Mouse (Mus musculus): Measurements from ENCODE around the gene Zfp553. TPM values are rescaled to one million over a fixed set of nuclear protein-coding genes. Genes with fewer than 3 reads are reported as not detected.

Zfp553 gene
- total and polyA plus RNA-seq, 3 experiments: 9.8 to 17.4 (median 15.0) TPM

DNA sequence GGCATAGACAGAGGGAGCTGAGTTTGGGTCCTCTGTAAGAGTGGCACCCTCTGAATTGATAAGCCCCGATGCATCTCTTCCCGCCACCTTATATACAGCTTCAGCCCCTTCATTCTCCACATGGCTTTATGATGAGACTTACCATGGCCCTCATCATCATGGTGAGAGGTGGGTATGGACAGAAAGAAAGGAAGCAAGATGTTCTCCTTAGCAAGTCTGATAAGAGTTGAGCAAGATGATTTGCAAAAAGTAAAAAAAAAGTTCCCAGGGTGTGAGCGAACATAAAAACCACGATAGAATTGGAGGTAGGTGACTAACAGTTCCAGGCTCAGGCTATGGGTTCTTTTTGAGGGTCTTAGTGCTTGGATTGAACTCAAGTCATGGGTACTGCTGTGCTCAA is 14.2 kb upstream of the Zfp553 start:
- Histone ChIP-seq H3K4me3 (replicated peaks in 1 of 3; ENCODE audit: low read depth in 2 of 3, low read length in 2 of 3, poor library complexity in 1 of 3) (peak overlapping the region; percentile 67 to 80 (median 70)), H3K27ac (ENCODE audit: insufficient read depth, low read depth) (peak overlapping the region; percentile 54; the same call in 1 of the 2 replicates), H3K27me3 (replicated peaks) (no peaks in the 10 kb centered on the region), H3K36me3 (replicated peaks in 1 of 2; ENCODE audit: control insufficient read depth in 1 of 2, insufficient read depth in 1 of 2, low read length in 1 of 2) (peaks cover 23 to 31% of the 10 kb centered on the region in 2 experiments), H3K79me2 (replicated peaks; ENCODE audit: control insufficient read depth, extremely low read depth, insufficient read depth, poor library complexity, severe bottlenecking) (peaks cover 18% of the 10 kb centered on the region), H3K4me1 (ENCODE audit: control insufficient read depth in 1 of 2, insufficient read depth in 2 of 2) (peaks cover 19 to 55% of the 10 kb centered on the region in 2 experiments), H3K9ac (ENCODE audit: insufficient read depth, low read depth) (peak overlapping the region; percentile 62), H3K4me2 (ENCODE audit: insufficient read depth, low read depth, poor library complexity, severe bottlenecking) (peak overlapping the region; percentile 81), H3K9me3 (replicated peaks; ENCODE audit: low read length) (peaks cover 4% of the 10 kb centered on the region)
- TF ChIP-seq USF1 (IDR thresholded peaks at IDR 0.05; ENCODE audit: low read depth, low read length): no peak
- TF ChIP-seq MYC (IDR thresholded peaks at IDR 0.05; ENCODE audit: low read depth, low read length): no peak
- 0 out of 2 replicates have a peak, but pooled peaks have one; percentile 32 for TF ChIP-seq MXI1 (IDR thresholded peaks at IDR 0.05; ENCODE audit: low read depth, low read length)
- TF ChIP-seq UBTF (IDR thresholded peaks at IDR 0.05; ENCODE audit: low read depth, low read length): 0 out of 2 replicates have a peak, but pooled peaks have one; percentile 5
- peak; percentile 51; the same call in 1 of the 2 replicates for TF ChIP-seq ZNF384 (IDR thresholded peaks at IDR 0.05; ENCODE audit: low read depth, low read length)
- in situ Hi-C loops (cut with MboI; ENCODE audit: low pct_ligation_motif_present, low pct_unique_long_range_greater_than_20kb, low sequenced_read_pairs) (no loop called here), dilution Hi-C loops (cut with MboI; ENCODE audit: extremely low pct_ligation_motif_present, extremely low pct_unique_long_range_greater_than_20kb, low sequenced_read_pairs) (no loop called here)
- DNase-seq (ENCODE audit: extremely low read depth): no peak

DNA sequence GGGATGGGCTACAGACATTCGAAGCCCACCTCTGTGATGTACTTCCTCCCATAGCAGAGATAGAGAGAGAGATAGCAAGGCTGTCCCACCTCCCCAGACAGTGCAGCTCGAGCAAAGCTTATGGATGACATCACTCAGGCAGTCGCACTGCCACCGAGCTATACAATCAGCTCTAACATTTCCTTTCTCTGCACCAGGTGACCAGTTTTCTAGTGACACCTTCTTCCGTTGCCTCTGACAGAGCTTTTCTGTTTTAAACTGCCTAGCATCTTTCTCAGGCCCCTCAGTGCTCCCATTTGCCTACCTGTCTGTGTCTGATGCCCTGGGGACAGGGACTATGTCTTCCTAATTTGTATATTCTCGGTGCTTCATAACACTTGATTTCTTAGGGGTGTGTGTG is 12.4 kb upstream of the Zfp553 start:
- peaks cover 4% of the 10 kb centered on the region for H3K9me3 ChIP-seq (replicated peaks; ENCODE audit: low read length)
- dilution Hi-C loops (cut with MboI; ENCODE audit: extremely low pct_ligation_motif_present, extremely low pct_unique_long_range_greater_than_20kb, low sequenced_read_pairs): no loop called here
- TF ChIP-seq TBP (conservative IDR thresholded peaks at IDR 0.05; ENCODE audit: low read depth, low read length) (no peak), ZKSCAN1 (IDR thresholded peaks at IDR 0.05; ENCODE audit: borderline replicate concordance, low read depth, low read length) (no peak), NELFE (IDR thresholded peaks at IDR 0.05; ENCODE audit: low read depth, low read length) (no peak), SMC3 (IDR thresholded peaks at IDR 0.05; ENCODE audit: low read depth, low read length) (no peak), IRF4 (IDR thresholded peaks at IDR 0.05; ENCODE audit: low read depth, low read length) (no peak), CTCF (conservative IDR thresholded peaks at IDR 0.05 in 1 of 2, IDR thresholded peaks at IDR 0.05 in 1 of 2; ENCODE audit: low read depth in 2 of 2, low read length in 2 of 2) (no peak), TCF12 (IDR thresholded peaks at IDR 0.05; ENCODE audit: low read depth, low read length) (no peak)
- H3K4me1 ChIP-seq (ENCODE audit: control insufficient read depth in 1 of 2, insufficient read depth in 2 of 2): peaks cover 19 to 45% of the 10 kb centered on the region in 2 experiments
- no peak overlapping the region for H3K27ac ChIP-seq (ENCODE audit: insufficient read depth, low read depth)
- no peak overlapping the region for H3K9ac ChIP-seq (ENCODE audit: insufficient read depth, low read depth)
- in situ Hi-C loops (cut with MboI; ENCODE audit: low pct_ligation_motif_present, low pct_unique_long_range_greater_than_20kb, low sequenced_read_pairs): no loop called here
- no peak overlapping the region for H3K4me2 ChIP-seq (ENCODE audit: insufficient read depth, low read depth, poor library complexity, severe bottlenecking)
- H3K79me2 ChIP-seq (replicated peaks; ENCODE audit: control insufficient read depth, extremely low read depth, insufficient read depth, poor library complexity, severe bottlenecking): peaks cover 18% of the 10 kb centered on the region
- H3K27me3 ChIP-seq (replicated peaks): no peaks in the 10 kb centered on the region
- peaks cover 9 to 14% of the 10 kb centered on the region in 2 experiments for H3K36me3 ChIP-seq (replicated peaks in 1 of 2; ENCODE audit: control insufficient read depth in 1 of 2, insufficient read depth in 1 of 2, low read length in 1 of 2)
- no peak for DNase-seq (ENCODE audit: extremely low read depth)
- no peak overlapping the region for H3K4me3 ChIP-seq (replicated peaks in 1 of 3; ENCODE audit: low read depth in 2 of 3, low read length in 2 of 3, poor library complexity in 1 of 3)

DNA sequence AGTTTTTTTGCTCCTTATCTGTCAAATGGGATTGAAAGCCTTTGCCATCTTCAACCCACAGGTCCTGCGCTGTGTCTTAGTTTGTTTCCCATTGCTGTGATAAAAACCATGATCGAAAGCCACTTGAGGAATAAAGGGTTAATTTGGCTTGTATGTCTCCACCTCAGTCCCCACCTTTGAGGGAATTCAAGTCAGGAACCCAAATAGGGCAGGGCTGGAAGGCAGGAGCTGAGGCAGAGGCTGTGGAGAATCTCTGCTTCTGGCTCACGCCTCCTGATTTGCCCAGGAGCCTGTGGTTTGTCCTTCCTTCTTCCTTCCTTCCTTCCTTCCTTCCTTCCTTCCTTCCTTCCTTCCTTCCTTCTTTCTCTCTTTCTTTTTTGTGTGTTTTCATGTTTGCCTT is 9.8 kb upstream of the Zfp553 start:
- Histone ChIP-seq H3K9ac (ENCODE audit: insufficient read depth, low read depth) (no peak overlapping the region), H3K9me3 (replicated peaks; ENCODE audit: low read length) (peaks cover 4% of the 10 kb centered on the region), H3K4me1 (ENCODE audit: control insufficient read depth in 1 of 2, insufficient read depth in 2 of 2) (peaks cover 12 to 39% of the 10 kb centered on the region in 2 experiments; a peak in 3 of 4 replicates), H3K27ac (ENCODE audit: insufficient read depth, low read depth) (no peak overlapping the region), H3K27me3 (replicated peaks) (no peaks in the 10 kb centered on the region), H3K79me2 (replicated peaks; ENCODE audit: control insufficient read depth, extremely low read depth, insufficient read depth, poor library complexity, severe bottlenecking) (no peaks in the 10 kb centered on the region), H3K36me3 (replicated peaks in 1 of 2; ENCODE audit: control insufficient read depth in 1 of 2, insufficient read depth in 1 of 2, low read length in 1 of 2) (no peaks in the 10 kb centered on the region), H3K4me2 (ENCODE audit: insufficient read depth, low read depth, poor library complexity, severe bottlenecking) (no peak overlapping the region), H3K4me3 (replicated peaks in 1 of 3; ENCODE audit: low read depth in 2 of 3, low read length in 2 of 3, poor library complexity in 1 of 3) (no peak overlapping the region)
- dilution Hi-C loops (cut with MboI; ENCODE audit: extremely low pct_ligation_motif_present, extremely low pct_unique_long_range_greater_than_20kb, low sequenced_read_pairs) (no loop called here), in situ Hi-C loops (cut with MboI; ENCODE audit: low pct_ligation_motif_present, low pct_unique_long_range_greater_than_20kb, low sequenced_read_pairs) (no loop called here)
- no peak for TF ChIP-seq USF1 (IDR thresholded peaks at IDR 0.05; ENCODE audit: low read depth, low read length)
- no peak for TF ChIP-seq UBTF (IDR thresholded peaks at IDR 0.05; ENCODE audit: low read depth, low read length)
- no peak for TF ChIP-seq CTCF (conservative IDR thresholded peaks at IDR 0.05 in 1 of 2, IDR thresholded peaks at IDR 0.05 in 1 of 2; ENCODE audit: low read depth in 2 of 2, low read length in 2 of 2)
- no peak for TF ChIP-seq SMC3 (IDR thresholded peaks at IDR 0.05; ENCODE audit: low read depth, low read length)
- TF ChIP-seq EP300 (IDR thresholded peaks at IDR 0.05; ENCODE audit: low read length): no peak
- no peak for TF ChIP-seq JUN (IDR thresholded peaks at IDR 0.05; ENCODE audit: insufficient read depth, low read depth, low read length)
- no peak for TF ChIP-seq GABPA (IDR thresholded peaks at IDR 0.05; ENCODE audit: insufficient replicate concordance, low read depth, low read length)
- no peak for TF ChIP-seq ETS1 (conservative IDR thresholded peaks at IDR 0.05; ENCODE audit: low read depth, low read length)
- no peak for TF ChIP-seq SIN3A (IDR thresholded peaks at IDR 0.05; ENCODE audit: low read length)
- no peak for DNase-seq (ENCODE audit: extremely low read depth)
